Mouse (Mus musculus) intestine, postnatal 0 days (tissue): ENCODE results near the gene Pitpnc1. TPM values are rescaled to one million over a fixed set of nuclear protein-coding genes. Genes with fewer than 3 reads are reported as not detected.

Experiments
- ATAC-seq: fragments of 200-750 bp; cut with Nextera tagmentation; 2 replicates; pipeline ENCODE4 v1.8.0; 2017; ENCODE audit warnings: mild to moderate bottlenecking, moderate TSS enrichment, moderate library complexity
- H3K27ac ChIP-seq: fragments of 300-500 bp; sonication (generic); 2 replicates; pipeline ENCODE4 v1.5.1; 2014; ENCODE audit warnings: mild to moderate bottlenecking, low read depth, low read length, moderate library complexity
- H3K27me3 ChIP-seq: fragments of 300-500 bp; sonication (generic); replicated peaks from 2 replicates; pipeline ENCODE4 v1.6.1; 2014; ENCODE audit warnings: low read length, mixed read lengths; ENCODE audit not compliant: control insufficient read depth, insufficient read depth
- H3K36me3 ChIP-seq: fragments of 300-500 bp; sonication (generic); 2 replicates; pipeline ENCODE4 v1.6.1; 2014; ENCODE audit warnings: mild to moderate bottlenecking, moderate library complexity; ENCODE audit not compliant: control insufficient read depth, insufficient read depth
- H3K4me1 ChIP-seq: fragments of 300-500 bp; sonication (generic); replicated peaks from 2 replicates; pipeline ENCODE4 v1.6.1; 2014; ENCODE audit warnings: antibody characterized with exemption, low read length, mixed read lengths; ENCODE audit not compliant: control insufficient read depth, insufficient read depth
- H3K4me2 ChIP-seq: fragments of 300-500 bp; sonication (generic); replicated peaks from 2 replicates; pipeline ENCODE4 v1.6.1; 2014; ENCODE audit warnings: low read depth, mild to moderate bottlenecking, moderate library complexity
- H3K4me3 ChIP-seq: fragments of 300-500 bp; sonication (generic); 2 replicates; pipeline ENCODE4 v1.5.1; 2014; ENCODE audit warnings: low read depth, low read length
- H3K9ac ChIP-seq: fragments of 300-500 bp; sonication (generic); 2 replicates; pipeline ENCODE4 v1.6.1; 2014; ENCODE audit warnings: mild to moderate bottlenecking, low read depth, low read length
- H3K9me3 ChIP-seq: fragments of 300-500 bp; sonication (generic); 2 replicates; pipeline ENCODE4 v1.6.1; 2016; ENCODE audit warnings: mixed run types; ENCODE audit not compliant: control insufficient read depth
- CTCF ChIP-seq: sonication (generic); IDR thresholded peaks from 2 replicates; pipeline ENCODE4 v1.5.1; 2016; ENCODE audit warnings: low read depth, mild to moderate bottlenecking, control low read depth, antibody characterized with exemption, moderate library complexity
- WGBS: fragments of 180-500 bp; shearing (Covaris S2); extraction: QIAGEN DNeasy Blood & Tissue Kit; methylation state at CpG from one replicate; pipeline ENCODE4 v1.1.7; 2014; 5-methylcytosine and 5-hydroxymethylcytosine counted together
- polyA plus RNA-seq: library from polyadenylated mRNA; unstranded; fragments of >200 nt; fragmentation: Nextera tagmentation; extraction: Ambion mirVana; gene quantifications from 2 replicates; pipeline ENCODE4 v1.2.1, GENCODE M21; 2015

The Pitpnc1 gene
- polyA plus RNA-seq, 1 experiment from 2014 or later: 4.4 TPM

DNA sequence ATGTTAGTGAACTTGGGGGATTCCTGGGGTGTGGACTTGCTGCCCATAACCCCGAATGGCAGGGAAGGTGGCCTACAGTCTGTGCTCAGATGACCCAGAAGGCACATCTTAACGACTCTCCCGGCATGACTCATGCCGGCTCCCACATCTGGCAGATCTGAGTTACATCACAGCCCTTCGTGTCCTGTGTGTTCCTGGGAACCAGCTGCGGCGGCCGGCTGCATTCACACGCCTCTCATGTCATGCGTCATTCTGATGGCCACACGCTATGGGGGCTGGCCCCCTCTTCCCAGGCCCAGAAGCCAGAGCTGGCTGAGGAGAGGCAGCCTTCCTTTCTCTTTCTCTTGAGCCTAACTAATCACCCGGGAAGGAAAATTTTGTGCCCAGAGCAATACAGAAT lies 94.2 kb downstream of the Pitpnc1 start:
- ATAC-seq: peak; percentile 61
- Histone ChIP-seq H3K4me1 (no peaks in the 10 kb centered on the region), H3K9me3 (no peaks in the 10 kb centered on the region), H3K4me3 (no peak overlapping the region), H3K27ac (no peak overlapping the region; the same call in 1 of the 2 replicates), H3K27me3 (no peaks in the 10 kb centered on the region), H3K9ac (no peak overlapping the region), H3K4me2 (no peak overlapping the region), H3K36me3 (no peaks in the 10 kb centered on the region)
- WGBS: 33% methylated on average over 12 of the region's 12 CpGs
- no peak for TF ChIP-seq CTCF

DNA sequence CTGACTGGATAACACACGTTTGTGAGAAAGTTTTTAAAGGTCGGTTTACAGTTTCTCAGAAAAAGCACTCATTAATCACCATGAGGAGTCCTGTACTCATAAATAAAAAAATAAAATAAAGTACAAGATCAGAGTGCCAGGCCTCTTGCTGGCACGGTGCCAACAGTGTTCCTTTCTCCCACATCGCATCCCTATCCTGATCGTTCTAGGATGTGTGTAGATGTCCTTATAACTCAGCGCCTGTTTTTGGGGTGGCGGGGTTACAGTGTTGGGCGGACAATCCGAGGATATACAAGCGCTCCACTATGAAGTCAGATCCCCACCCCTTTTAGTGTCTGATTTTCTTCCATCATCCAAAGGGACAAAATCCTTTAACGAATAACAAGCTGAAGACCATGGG lies 94.7 kb downstream of the Pitpnc1 start:
- no peak overlapping the region for H3K4me2 ChIP-seq
- no peaks in the 10 kb centered on the region for H3K27me3 ChIP-seq
- H3K27ac ChIP-seq: no peak overlapping the region
- H3K9me3 ChIP-seq: no peaks in the 10 kb centered on the region
- no peak overlapping the region for H3K9ac ChIP-seq
- TF ChIP-seq CTCF: no peak
- ATAC-seq: no peak
- H3K4me3 ChIP-seq: no peak overlapping the region
- 74% methylated on average over 11 of the region's 11 CpGs for WGBS
- H3K4me1 ChIP-seq: no peaks in the 10 kb centered on the region
- no peaks in the 10 kb centered on the region for H3K36me3 ChIP-seq

DNA sequence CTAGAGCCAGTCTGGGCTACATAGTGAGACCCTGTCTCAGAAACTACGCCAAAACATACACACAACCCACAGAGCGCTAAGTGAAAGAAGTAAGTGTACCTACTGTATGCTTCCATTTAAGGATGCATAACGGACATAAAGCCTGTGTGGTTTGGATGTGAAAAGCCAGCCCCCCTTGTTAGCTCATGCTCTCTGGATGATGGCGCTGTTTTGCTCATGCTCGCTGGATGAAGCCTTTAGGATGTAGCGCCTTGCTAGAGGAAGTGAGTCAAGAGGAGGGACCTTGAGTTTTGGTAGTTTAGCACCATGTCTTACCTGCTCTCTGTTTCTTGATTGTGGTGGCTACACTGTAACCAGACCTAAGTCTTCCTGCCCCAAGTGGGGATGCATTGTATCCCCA lies 96.9 kb downstream of the Pitpnc1 start:
- H3K9ac ChIP-seq: no peak overlapping the region
- H3K27me3 ChIP-seq: no peaks in the 10 kb centered on the region
- no peak overlapping the region for H3K4me2 ChIP-seq
- no peaks in the 10 kb centered on the region for H3K36me3 ChIP-seq
- no peak overlapping the region for H3K27ac ChIP-seq
- no peak overlapping the region for H3K4me3 ChIP-seq
- no peak for TF ChIP-seq CTCF
- WGBS: 94% methylated on average over 6 of the region's 6 CpGs
- ATAC-seq: no peak
- no peaks in the 10 kb centered on the region for H3K9me3 ChIP-seq
- no peaks in the 10 kb centered on the region for H3K4me1 ChIP-seq

DNA sequence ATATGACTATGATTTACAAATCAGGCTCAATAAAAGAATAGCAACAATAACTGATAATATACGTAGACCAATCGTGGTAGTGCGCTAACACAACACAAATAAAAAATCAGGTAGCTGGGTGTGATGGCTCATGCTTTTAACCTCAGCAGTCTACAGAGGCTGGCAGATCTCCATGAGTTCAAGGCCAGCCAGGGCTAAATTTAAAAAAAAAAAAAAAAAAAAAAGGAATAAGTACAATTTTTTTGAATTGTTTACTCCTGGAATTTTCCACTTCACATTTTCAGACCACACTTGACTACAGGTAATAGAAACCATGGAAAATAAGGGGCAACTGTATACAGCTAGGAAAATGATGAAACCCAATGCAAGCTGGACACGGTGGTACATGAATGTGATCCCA lies 97.3 kb downstream of the Pitpnc1 start:
- no peak overlapping the region for H3K9ac ChIP-seq
- H3K36me3 ChIP-seq: no peaks in the 10 kb centered on the region
- 92% methylated on average over 4 of the region's 4 CpGs for WGBS
- TF ChIP-seq CTCF: no peak
- no peaks in the 10 kb centered on the region for H3K27me3 ChIP-seq
- H3K4me1 ChIP-seq: no peaks in the 10 kb centered on the region
- no peak for ATAC-seq
- no peak overlapping the region for H3K27ac ChIP-seq
- H3K4me2 ChIP-seq: no peak overlapping the region
- H3K9me3 ChIP-seq: no peaks in the 10 kb centered on the region
- no peak overlapping the region for H3K4me3 ChIP-seq

DNA sequence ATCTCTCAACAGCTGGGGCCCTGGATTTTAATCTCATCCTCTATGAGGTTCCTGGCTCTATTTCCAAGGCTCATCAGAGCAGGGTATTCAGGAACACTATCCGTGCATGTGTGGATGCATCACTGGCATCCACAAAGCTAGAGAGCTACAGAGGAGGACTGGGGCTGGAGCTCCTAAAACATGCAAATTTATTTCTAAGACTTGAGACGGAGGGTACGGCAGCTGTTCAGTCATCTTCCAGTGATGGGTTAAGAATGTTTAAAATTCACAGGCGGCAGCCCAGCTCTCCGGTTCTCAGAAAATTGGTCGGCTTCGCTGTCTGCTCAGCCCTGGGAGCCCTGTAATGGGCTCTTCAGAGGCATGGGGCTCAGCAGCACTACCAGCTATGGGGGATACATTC lies 97.8 kb downstream of the Pitpnc1 start:
- H3K9ac ChIP-seq: no peak overlapping the region
- H3K4me3 ChIP-seq: no peak overlapping the region
- 74% methylated on average over 7 of the region's 7 CpGs for WGBS
- H3K27ac ChIP-seq: no peak overlapping the region
- H3K4me1 ChIP-seq: no peaks in the 10 kb centered on the region
- H3K4me2 ChIP-seq: no peak overlapping the region
- TF ChIP-seq CTCF: no peak
- ATAC-seq: no peak
- H3K27me3 ChIP-seq: no peaks in the 10 kb centered on the region
- H3K9me3 ChIP-seq: no peaks in the 10 kb centered on the region
- no peaks in the 10 kb centered on the region for H3K36me3 ChIP-seq

DNA sequence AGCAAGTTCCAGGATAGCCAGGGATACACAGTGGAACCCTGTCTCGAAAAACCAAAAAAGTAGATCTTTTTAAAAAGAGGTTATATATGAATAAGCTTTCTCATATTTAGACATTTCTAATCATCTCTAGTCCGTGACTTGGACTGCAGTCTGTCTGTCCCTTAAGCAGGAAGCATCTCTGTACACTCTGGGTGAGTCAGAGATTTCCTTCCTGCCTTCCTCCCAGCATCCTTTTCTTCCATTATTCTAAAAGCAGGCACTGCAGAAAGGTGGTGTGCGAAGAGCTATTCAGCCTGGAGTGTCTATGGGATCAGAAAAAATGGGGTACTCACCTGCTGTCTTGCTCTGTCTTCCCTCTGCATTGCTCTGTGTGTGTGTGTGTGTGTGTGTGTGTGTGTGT lies 100.0 kb downstream of the Pitpnc1 start:
- Histone ChIP-seq H3K27me3 (no peaks in the 10 kb centered on the region), H3K27ac (no peak overlapping the region), H3K9me3 (no peaks in the 10 kb centered on the region), H3K4me3 (no peak overlapping the region), H3K9ac (no peak overlapping the region), H3K36me3 (no peaks in the 10 kb centered on the region), H3K4me2 (no peak overlapping the region), H3K4me1 (no peaks in the 10 kb centered on the region; the same call in 1 of the 2 replicates)
- 83% methylated on average over 3 of the region's 3 CpGs for WGBS
- TF ChIP-seq CTCF: no peak
- ATAC-seq: no peak

DNA sequence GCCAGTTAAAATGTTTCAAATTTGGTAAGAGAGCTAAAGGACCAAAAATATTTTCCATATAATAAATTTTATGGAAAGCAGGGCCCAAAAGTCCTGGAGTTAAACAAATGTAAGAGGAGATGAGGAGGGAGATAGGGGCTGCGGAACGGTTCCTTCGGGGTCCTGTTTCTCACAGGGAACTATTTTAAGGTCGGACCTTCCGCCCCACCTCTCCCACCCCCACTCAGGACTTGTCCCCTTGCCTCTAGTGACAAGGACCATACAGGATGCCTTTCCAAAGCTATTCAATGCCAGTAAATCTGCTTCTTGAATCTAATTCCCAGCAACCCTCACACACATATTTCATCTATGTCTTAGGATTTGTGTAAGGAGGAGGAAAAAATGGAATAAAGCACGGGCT lies 100.8 kb downstream of the Pitpnc1 start:
- H3K4me3 ChIP-seq: no peak overlapping the region
- WGBS: 89% methylated on average over 6 of the region's 6 CpGs
- no peak overlapping the region for H3K9ac ChIP-seq
- ATAC-seq: no peak
- H3K4me2 ChIP-seq: no peak overlapping the region
- H3K27ac ChIP-seq: no peak overlapping the region
- no peaks in the 10 kb centered on the region for H3K9me3 ChIP-seq
- H3K36me3 ChIP-seq: no peaks in the 10 kb centered on the region
- no peaks in the 10 kb centered on the region for H3K27me3 ChIP-seq
- no peaks in the 10 kb centered on the region; the same call in 1 of the 2 replicates for H3K4me1 ChIP-seq
- no peak for TF ChIP-seq CTCF
